Mouse (Mus musculus): ENCODE results near the gene D930020B18Rik.

Gene D930020B18Rik

DNA sequence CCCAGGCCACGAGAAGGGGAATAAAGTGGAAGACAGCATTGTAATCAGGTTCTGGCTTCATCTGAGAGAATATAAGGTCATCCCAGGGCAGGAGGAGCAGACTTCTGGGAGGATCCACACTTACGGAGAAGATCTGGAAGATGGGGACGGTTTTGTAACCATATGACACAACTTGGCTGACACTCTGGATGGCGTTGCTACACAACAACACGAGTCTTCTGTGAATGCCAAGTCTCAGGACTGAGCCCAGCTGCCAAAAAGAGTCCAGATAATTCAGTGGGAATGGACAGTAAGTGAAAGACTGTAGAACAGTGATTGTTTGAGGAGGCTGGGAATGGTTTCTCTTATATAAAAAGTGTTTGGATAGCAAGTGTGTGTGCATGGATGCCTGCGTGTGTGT, 62.2 kb downstream of the D930020B18Rik start:
- no peak for DNase-seq (ENCODE audit: low read depth)

DNA sequence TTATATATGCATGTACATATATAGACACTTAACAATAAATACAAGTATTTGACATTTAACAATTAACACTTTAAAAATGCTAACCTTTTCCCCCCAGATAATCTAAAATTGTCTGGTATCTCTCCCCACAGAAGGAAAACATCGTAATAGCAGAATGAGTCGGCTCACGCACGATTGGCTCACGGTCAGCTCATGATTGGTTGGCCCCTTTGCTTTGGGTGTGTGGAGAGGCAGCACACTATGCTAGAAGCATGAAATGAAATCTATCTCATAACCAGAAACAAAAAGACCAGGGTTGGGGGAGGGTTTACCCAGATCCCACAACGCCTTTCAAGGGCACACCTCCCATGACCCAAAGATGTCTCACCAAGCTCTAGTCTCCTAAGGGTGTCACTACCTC, 63.5 kb downstream of the D930020B18Rik start:
- no peak for DNase-seq (ENCODE audit: low read depth)

DNA sequence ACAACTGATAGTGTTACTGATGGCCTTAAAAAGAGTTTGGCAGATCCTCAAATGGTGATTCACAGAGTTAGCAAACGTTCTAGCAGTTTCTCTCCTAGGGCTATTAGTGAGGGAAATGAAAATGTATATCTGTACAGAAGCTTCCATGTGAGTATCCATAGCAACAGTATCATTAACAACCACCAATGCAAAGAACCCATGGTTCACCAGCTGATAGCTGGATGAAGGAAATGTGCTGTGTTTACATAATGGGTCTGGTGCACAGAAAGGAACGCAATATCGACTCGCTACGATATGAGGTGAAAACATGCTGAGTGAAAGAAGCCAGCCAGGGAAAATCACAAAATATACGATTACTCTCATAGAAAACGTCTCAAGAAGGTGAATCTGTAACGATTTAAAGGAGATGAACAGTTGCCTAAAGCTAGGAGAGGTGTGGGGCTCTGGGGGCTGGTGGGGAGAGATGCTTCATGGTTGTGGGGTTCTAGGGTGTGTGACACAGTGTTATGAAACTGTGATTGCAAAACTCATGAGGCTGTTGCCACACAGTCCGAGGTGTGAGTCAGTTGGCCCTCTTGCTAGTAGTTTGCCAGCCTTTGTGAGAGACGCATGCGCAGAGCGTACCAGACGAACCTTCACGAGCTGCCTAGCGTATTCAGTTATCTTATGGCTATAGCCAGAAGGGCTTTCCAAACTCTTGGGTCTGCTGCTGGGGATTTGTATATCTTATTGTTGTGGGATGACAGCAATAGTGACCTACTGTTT, 64.2 kb downstream of the D930020B18Rik start:
- DNase-seq (ENCODE audit: low read depth), result no peak

DNA sequence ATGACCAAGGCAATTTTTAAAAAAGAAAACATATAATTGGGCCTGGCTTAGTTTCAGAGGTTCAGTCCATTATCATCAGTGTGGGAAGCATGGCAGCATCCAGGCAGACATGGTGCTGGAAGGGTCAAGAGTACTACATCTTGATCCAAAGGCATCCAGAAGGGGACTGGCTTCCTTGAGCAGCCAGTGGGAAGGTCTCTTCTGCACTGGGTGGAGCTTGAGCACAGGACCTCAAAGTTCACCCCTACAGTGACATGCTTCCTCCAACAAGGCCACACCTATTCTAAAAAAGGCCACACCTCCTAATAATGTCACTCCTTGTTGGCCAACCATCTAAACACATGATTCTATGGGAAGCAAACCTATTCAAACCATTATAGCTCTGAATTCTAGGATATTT, 75.5 kb downstream of the D930020B18Rik start:
- DNase-seq (ENCODE audit: low read depth), result no peak

DNA sequence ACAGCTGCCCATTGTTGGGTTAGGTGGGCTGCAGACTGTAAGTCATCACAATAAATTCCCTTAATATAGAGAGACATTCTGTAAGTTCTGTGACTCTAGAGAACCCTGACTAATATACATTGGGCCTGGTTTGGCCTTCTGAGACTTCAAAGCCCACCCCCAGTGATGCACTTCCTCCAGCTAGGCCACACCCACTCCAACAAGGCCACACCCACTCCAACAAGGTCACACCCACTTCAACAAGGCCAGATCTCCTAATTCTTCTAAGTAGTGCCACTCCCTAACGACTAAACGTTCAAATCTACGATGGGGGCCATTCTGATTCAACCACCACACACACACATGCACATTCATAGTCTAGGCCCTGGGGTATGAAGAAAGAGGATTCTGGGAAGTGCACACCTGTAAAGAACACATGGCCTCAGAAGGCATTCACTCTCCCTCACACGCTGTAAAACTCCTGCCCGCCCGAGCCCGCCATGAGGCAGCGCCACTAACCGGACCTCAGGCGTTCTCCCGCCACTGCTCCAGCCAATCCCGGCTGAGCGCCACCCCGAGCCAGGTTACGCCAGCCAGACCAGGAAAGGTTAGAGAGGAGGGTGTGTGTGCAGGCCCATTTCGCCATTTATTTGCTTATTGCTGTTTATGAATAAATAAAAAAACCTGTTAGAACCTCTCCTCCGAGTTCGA, 77.7 kb downstream of the D930020B18Rik start:
- no peak for DNase-seq (ENCODE audit: low read depth)

DNA sequence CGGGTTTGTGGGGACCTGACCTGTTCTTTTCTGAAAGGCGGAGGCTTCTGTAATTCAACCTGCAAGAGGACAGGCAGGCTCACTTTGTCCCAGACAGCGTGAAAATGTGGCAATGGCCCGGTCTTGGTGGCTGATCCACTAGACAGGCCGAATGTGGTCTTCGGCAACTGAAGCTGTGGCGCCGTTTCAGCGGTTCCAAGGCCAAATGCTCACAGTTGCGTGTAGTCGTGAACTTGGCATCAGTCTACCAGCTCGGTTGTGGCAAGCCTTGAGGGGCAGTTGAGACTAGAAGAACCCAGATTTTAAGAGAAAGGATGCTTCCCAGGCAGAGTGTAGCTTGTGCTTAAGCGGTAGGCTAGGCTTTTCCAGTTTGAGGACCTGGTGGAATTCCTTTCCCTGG, 79.3 kb downstream of the D930020B18Rik start:
- DNase-seq (ENCODE audit: low read depth), result no peak

DNA sequence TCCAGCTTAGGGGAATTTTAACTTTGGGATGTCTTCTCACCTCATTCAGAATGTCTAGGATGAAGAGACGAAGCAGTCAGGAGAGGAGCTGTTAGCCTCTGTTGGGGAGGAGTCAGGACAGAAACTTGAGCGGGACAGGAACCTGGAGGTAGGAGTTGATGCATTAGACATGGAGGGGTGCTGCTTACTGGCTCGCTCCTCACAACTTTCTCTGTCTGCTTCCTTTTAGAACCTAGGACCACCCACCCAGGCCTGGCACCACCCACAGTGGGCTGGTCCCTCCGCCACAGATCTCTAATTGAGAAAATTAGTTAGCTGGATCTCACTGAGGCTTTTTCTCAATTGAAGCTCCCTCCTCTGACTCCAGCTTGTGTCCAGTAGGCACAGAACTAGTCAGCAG, 85.1 kb downstream of the D930020B18Rik start:
- no peak for DNase-seq (ENCODE audit: low read depth)

DNA sequence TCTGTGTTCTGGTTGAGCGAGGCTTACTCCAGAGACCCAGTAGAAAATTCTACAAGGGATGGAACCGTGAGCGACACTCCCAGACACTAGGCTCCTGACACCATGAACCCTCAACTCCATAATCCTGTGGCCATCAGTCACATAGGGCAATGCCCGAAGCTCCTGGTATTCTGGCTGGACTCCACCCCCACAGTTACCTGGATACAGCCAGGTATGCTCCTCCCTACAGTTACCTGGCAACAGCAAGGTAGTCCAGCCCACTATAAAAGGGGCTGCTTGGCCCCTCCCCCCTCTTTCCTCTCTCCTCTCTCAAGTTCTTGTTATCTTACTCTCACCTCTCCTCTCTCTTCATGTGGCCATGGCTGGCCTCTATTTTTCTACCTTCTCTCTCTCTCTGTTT, 85.8 kb downstream of the D930020B18Rik start:
- no peak for DNase-seq (ENCODE audit: low read depth)

DNA sequence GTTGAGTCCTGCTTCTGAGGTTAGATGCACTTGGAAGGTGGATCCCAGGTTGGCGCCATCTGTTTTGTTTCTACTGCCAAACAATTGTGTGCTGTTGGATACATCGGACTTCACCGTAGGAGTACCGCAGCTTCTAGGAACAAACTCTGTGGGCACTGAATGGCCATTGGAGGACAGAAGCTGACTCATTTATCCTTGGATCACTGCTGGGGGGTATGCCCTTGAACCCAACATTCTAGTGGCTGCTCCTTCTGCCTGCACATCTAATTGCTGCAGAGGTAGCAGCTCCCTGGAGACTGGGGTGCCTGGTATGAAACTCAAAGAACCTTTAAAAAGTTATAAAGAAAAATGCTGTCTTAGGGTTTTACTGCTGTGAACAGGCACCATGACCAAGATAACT, 86.8 kb downstream of the D930020B18Rik start:
- no peak for DNase-seq (ENCODE audit: low read depth)

DNA sequence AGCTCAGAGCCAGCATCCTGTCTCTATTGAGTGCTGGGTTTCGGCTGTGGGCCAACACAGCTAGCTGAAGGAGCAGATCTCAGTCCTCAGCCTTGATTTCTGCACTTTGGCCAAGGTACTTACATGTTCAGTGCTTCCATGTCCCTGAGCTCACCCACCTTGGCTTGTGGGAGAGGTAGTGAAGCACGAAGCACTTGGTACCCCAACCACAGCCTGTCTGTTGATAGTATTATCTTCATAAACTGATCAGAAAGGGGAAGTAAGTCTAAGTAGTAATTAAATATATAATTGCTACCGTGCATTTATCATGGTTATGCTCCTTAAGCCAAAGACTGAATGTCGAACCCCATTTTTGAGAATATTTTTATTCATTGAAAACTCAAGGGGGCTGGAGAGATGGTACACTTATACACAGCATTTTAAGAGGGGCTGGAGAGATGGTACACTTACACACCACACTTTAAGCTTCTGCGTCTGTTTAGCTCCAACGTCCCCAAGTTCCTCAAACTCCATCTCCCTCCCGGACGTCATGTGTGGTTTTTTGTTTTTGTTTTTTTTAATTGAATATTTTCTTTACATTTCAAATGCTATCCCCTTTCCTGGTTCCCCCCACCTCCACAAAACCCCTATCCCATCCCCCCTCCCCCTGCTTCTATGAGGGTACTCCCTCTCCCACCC, 89.8 kb downstream of the D930020B18Rik start:
- DNase-seq (ENCODE audit: low read depth), result no peak

DNA sequence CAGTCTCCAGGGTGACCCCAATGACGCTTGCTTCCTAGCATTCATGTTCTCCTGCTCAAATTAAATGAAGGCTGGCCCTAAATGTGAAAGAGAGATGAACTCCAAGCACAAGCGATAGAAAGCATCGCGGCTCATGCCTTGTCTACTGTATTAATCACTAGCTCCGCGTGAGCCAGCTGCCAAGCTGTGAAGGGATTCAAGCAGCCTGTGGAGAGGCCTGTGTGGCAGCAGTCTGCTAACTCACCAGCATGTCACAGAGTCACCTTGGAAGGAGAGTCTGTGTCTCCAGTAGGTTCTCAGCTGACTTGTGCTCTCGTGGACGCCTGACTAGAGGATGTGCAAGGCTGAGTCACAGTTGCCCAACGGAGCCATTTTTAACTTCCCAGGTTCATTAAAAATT, 91.2 kb downstream of the D930020B18Rik start:
- DNase-seq (ENCODE audit: low read depth), result no peak

DNA sequence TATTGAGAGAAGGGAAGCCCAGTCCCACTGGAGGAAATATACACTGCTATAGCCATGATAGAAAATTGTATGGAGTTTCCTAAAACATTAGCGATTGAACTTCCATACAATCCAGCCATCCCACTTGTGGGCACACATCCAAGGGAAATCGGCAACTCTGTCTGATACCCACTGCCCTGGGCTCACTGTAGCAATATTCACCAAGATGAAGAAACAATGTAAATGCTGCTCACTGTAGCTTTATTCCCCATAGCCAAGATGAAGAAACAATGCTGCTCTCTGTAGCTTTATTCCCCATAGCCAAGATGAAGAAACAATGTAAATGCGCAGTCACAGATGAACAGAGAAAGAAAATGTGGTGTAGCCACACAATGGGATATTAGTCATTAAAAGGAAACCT, 95.9 kb downstream of the D930020B18Rik start:
- no peak for DNase-seq (ENCODE audit: low read depth)

DNA sequence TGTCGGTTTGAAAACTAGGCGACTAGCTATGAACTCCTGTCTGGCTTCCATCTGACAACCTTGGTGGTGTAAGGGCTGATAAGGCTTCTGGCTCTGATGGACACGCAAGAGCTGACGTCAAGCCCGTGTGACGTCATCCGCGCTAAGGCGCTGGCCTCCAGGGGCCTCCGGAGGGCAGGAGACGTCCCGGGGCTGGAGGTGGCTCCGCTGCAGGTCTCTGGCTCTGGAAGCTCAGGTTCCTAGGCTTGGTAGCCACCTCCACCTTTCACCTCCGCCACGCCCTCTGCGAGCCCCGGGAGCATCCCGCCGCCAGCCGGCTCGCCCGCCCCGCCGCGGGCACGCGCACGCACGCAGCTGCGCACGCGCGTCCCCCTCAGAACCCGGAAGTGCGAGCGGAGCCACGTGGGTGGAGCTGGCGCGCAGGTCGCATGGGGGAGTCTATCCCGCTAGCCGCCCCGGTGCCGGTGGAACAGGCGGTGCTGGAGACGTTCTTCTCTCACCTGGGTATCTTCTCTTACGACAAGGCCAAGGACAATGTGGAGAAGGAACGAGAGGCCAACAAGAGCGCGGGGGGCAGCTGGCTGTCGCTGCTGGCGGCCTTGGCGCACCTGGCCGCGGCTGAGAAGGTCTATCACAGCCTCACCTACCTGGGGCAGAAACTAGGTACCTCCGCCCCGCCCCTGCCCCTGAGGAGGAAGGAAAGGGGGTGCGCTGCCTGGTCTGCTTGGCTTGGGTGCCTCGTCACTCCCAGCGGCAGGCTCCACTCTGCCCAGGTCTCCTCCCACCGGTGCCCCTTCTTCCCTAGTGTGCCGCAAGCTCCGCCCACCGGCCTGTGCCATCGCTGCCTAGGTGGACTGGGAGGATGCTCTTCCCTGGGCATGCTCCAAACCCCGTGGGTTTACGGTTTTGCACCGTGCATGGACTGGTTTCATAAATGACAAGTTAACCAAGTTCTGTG, 98.4 kb downstream of the D930020B18Rik start, which contains the start of gene BC048403:
Gene BC048403 (plus strand): TSS at position 390 of the 958 bp plus-strand sequence.
- peak; percentile 94 for DNase-seq (ENCODE audit: low read depth)

DNA sequence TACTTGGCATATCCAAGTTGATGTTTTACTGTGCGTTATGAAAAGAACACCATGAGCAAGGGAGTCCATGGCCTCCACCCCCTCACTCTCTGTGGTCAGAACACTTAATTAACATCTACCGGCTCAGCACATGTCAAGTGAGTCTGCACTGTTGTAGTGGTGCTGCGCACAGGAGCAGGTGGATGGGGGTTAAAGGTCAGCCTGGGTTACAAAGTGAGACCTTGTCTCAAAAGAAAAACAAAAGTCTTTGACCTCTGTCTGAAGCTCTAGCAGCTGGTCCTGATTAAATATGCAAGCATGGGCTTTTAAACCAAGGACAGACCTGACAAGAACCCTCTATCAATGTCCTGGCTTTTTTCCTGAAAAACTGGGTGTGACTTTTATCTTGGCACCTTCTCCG, 100.9 kb downstream of the D930020B18Rik start:
- DNase-seq (ENCODE audit: low read depth), result no peak
